Mouse (Mus musculus) testis, adult 2 months (tissue): ENCODE results near the gene Pla2g1b.

Experiments
- CTCF ChIP-seq: fragments of 200-500 bp; IDR thresholded peaks from 2 replicates; pipeline ENCODE4 v1.5.1; 2012; ENCODE audit warnings: low read depth, mild to moderate bottlenecking, inconsistent platforms, low read length, moderate library complexity; ENCODE audit not compliant: control insufficient read depth, insufficient read depth, insufficient replicate concordance
- POLR2A ChIP-seq: fragments of 200-500 bp; IDR thresholded peaks from 2 replicates; pipeline ENCODE4 v1.6.1; 2012; ENCODE audit warnings: low read depth, mild to moderate bottlenecking, inconsistent platforms, low read length, moderate library complexity; ENCODE audit not compliant: control insufficient read depth

GRCm38 (mm10) chr5:115514346-115514745 lies 48.3 kb downstream of the Pla2g1b start:
- no peak for TF ChIP-seq CTCF
- TF ChIP-seq POLR2A: no peak
